Mouse (Mus musculus) stomach, postnatal 0 days (tissue): Measurements from ENCODE around the gene Elp5. TPM values are rescaled to one million over a fixed set of nuclear protein-coding genes. Genes with fewer than 3 reads are reported as not detected.

Experiments
- ATAC-seq: fragments of 200-750 bp; cut with Nextera tagmentation; 2 replicates; pipeline ENCODE4 v1.8.0; 2017; ENCODE audit not compliant: low FRiP score, low TSS enrichment
- DNase-seq: peaks from one replicate; pipeline ENCODE4 v3.0.0-alpha.2; 2016; ENCODE audit warnings: low spot score
- H3K27ac ChIP-seq: fragments of 300-500 bp; sonication (generic); replicated peaks from 2 replicates; pipeline ENCODE4 v1.5.1; 2014; ENCODE audit warnings: mild to moderate bottlenecking, control low read depth
- H3K27me3 ChIP-seq: fragments of 300-500 bp; sonication (generic); 2 replicates; pipeline ENCODE4 v1.6.1; 2014; ENCODE audit warnings: low read length; ENCODE audit not compliant: control insufficient read depth, insufficient read depth
- H3K36me3 ChIP-seq: fragments of 300-500 bp; sonication (generic); 2 replicates; pipeline ENCODE4 v1.6.1; 2014; ENCODE audit warnings: low read length, mixed read lengths; ENCODE audit not compliant: control insufficient read depth, insufficient read depth
- H3K4me1 ChIP-seq: fragments of 300-500 bp; sonication (generic); replicated peaks from 2 replicates; pipeline ENCODE4 v1.6.1; 2014; ENCODE audit warnings: antibody characterized with exemption; ENCODE audit not compliant: control insufficient read depth, insufficient read depth
- H3K4me2 ChIP-seq: fragments of 300-500 bp; sonication (generic); replicated peaks from 2 replicates; pipeline ENCODE4 v1.6.1; 2014; ENCODE audit warnings: low read depth, mild to moderate bottlenecking, control low read depth, moderate library complexity
- H3K4me3 ChIP-seq: fragments of 300-500 bp; sonication (generic); 2 replicates; pipeline ENCODE4 v1.5.1; 2014; ENCODE audit warnings: low read depth, low read length, control low read depth
- H3K9ac ChIP-seq: fragments of 300-500 bp; sonication (generic); 2 replicates; pipeline ENCODE4 v1.6.1; 2014; ENCODE audit warnings: mild to moderate bottlenecking, low read length, control low read depth, mixed read lengths
- H3K9me3 ChIP-seq: fragments of 300-500 bp; sonication (generic); 2 replicates; pipeline ENCODE4 v1.6.1; 2016; ENCODE audit warnings: low read length; ENCODE audit not compliant: control insufficient read depth
- CTCF ChIP-seq: IDR thresholded peaks from 2 replicates; pipeline ENCODE4 v1.5.1; 2016; ENCODE audit warnings: antibody characterized with exemption, low read depth, mild to moderate bottlenecking, moderate library complexity
- EP300 ChIP-seq: optimal IDR thresholded peaks from 2 replicates; pipeline ENCODE3; 2016; ENCODE audit warnings: antibody characterized with exemption
- WGBS: fragments of 180-500 bp; shearing (Covaris S2); extraction: QIAGEN DNeasy Blood & Tissue Kit; methylation state at CpG from one replicate; pipeline ENCODE4 v1.1.7; 2014; 5-methylcytosine and 5-hydroxymethylcytosine counted together
- polyA plus RNA-seq: library from polyadenylated mRNA; unstranded; fragments of >200 nt; fragmentation: Nextera tagmentation; extraction: Ambion mirVana; gene quantifications from 2 replicates; pipeline ENCODE4 v1.2.1, GENCODE M21; 2015

Gene Elp5
- polyA plus RNA-seq, 1 experiment from 2014 or later = 73.4 TPM

- peaks cover 16% of the 10 kb centered on the region for H3K36me3 ChIP-seq
Measured at GRCm38 (mm10) chr11:69974907-69975306, 7.4 kb downstream of the Elp5 start.

GRCm38 (mm10) chr11:69970775-69971174, 11.5 kb downstream of the Elp5 start:
- H3K36me3 ChIP-seq = peaks cover 22% of the 10 kb centered on the region
- no peak overlapping the region for H3K9ac ChIP-seq
- no peak overlapping the region for H3K27ac ChIP-seq
- ATAC-seq (no peak), DNase-seq (peak; percentile 30)
- H3K4me3 ChIP-seq = no peak overlapping the region
- 44% methylated on average over 3 of the region's 3 CpGs for WGBS
- TF ChIP-seq EP300 = no peak
- TF ChIP-seq CTCF = no peak
- H3K9me3 ChIP-seq = no peaks in the 10 kb centered on the region
- peaks cover 2% of the 10 kb centered on the region; the same call in 1 of the 2 replicates for H3K27me3 ChIP-seq
- no peak overlapping the region for H3K4me2 ChIP-seq
- H3K4me1 ChIP-seq = peaks cover 2% of the 10 kb centered on the region; the same call in 1 of the 2 replicates

More at GRCm38 (mm10) chr11:69974907-69975306, 7.4 kb downstream of the Elp5 start:
- Histone ChIP-seq H3K9me3 (no peaks in the 10 kb centered on the region), H3K27ac (no peak overlapping the region), H3K9ac (no peak overlapping the region), H3K4me2 (no peak overlapping the region), H3K4me3 (no peak overlapping the region), H3K4me1 (no peaks in the 10 kb centered on the region), H3K27me3 (no peaks in the 10 kb centered on the region)
- 94% methylated on average over 2 of the region's 2 CpGs for WGBS
- ATAC-seq (no peak), DNase-seq (no peak)
- TF ChIP-seq CTCF (no peak), EP300 (no peak)

- Histone ChIP-seq H3K4me3 (no peak overlapping the region), H3K27me3 (peaks cover 2% of the 10 kb centered on the region; the same call in 1 of the 2 replicates), H3K9ac (no peak overlapping the region), H3K9me3 (no peaks in the 10 kb centered on the region), H3K4me1 (peaks cover 2% of the 10 kb centered on the region; the same call in 1 of the 2 replicates), H3K27ac (no peak overlapping the region), H3K36me3 (peaks cover 22% of the 10 kb centered on the region), H3K4me2 (no peak overlapping the region)
- TF ChIP-seq CTCF = no peak
- TF ChIP-seq EP300 = no peak
- 65% methylated on average over 6 of the region's 6 CpGs for WGBS
- DNase-seq (no peak), ATAC-seq (no peak)
Measured at GRCm38 (mm10) chr11:69970222-69970621, 12.1 kb downstream of the Elp5 start.

GRCm38 (mm10) chr11:69968793-69969192, 13.5 kb downstream of the Elp5 start:
- no peak for ATAC-seq
- no peak overlapping the region for H3K4me2 ChIP-seq
- WGBS = 63% methylated on average over 4 of the region's 4 CpGs

GRCm38 (mm10) chr11:69966860-69967517, 15.3 kb downstream of the Elp5 start:
- 35% methylated on average over 17 of the region's 17 CpGs for WGBS
- TF ChIP-seq EP300 (no peak), CTCF (no peak)
- H3K9me3 ChIP-seq = no peaks in the 10 kb centered on the region

More at GRCm38 (mm10) chr11:69968793-69969192, 13.5 kb downstream of the Elp5 start:
- no peak overlapping the region for H3K27ac ChIP-seq
- peaks cover 6% of the 10 kb centered on the region; the same call in 1 of the 2 replicates for H3K27me3 ChIP-seq
- no peak overlapping the region for H3K9ac ChIP-seq
- H3K4me1 ChIP-seq = peaks cover 2% of the 10 kb centered on the region; the same call in 1 of the 2 replicates
- H3K36me3 ChIP-seq = peaks cover 11% of the 10 kb centered on the region; the same call in 1 of the 2 replicates
- H3K4me3 ChIP-seq = no peak overlapping the region
- no peak for DNase-seq
- H3K9me3 ChIP-seq = no peaks in the 10 kb centered on the region
- TF ChIP-seq CTCF (no peak), EP300 (no peak)

More at GRCm38 (mm10) chr11:69966860-69967517, 15.3 kb downstream of the Elp5 start:
- Histone ChIP-seq H3K27ac (0 out of 2 replicates have a peak overlapping the region, but pooled peaks have one; percentile 35), H3K9ac (peak overlapping the region; percentile 59), H3K4me2 (peak overlapping the region; percentile 65), H3K4me1 (peaks cover 2% of the 10 kb centered on the region; the same call in 1 of the 2 replicates), H3K27me3 (peaks cover 6% of the 10 kb centered on the region; the same call in 1 of the 2 replicates), H3K36me3 (peaks cover 11% of the 10 kb centered on the region; the same call in 1 of the 2 replicates), H3K4me3 (peak overlapping the region; percentile 43)
- DNase-seq (no peak), ATAC-seq (no peak)
